Comparison of ENCODE assay signal across 8 mouse cellular contexts in genomic region chr10:97159831-97160575, GRCm38 (mm10).
DNase-seq lines count a peak whose midpoint lies in the region; ATAC-seq and TF ChIP-seq lines count a peak whose summit lies in the region.
"Had no signal": no experiment of that assay in that cellular context is flagged by ENCODE, and none has a peak within 500 bp of the region (broad histone marks: within the 10 kb centered on the region; RNA-seq: fewer than 3 reads in every experiment).

No protein-coding gene starts in this region.

- no peak overlapping the region for H3K27ac ChIP-seq in spleen, adult 2 months (ENCODE audit: insufficient read depth, low read length)
- H3K27ac ChIP-seq in hindbrain, embryonic 16.5 days (ENCODE audit: low read depth, low read length): peak overlapping the region; percentile 14; the same call in 1 of the 2 replicates
- H3K27ac ChIP-seq: stomach, embryonic 15.5 days had no signal

- H3K27me3 ChIP-seq in spleen, adult 2 months (ENCODE audit: control insufficient read depth, insufficient read depth, low read length): no peaks in the 10 kb centered on the region
- H3K27me3 ChIP-seq in hindbrain, embryonic 16.5 days (replicated peaks; ENCODE audit: control insufficient read depth, insufficient read depth, low read length): no peaks in the 10 kb centered on the region
- H3K27me3 ChIP-seq: stomach, embryonic 15.5 days had no signal

- ATAC-seq in hindbrain, embryonic 16.5 days: peak; percentile 67
- ATAC-seq in megakaryocyte, adult 5-6 weeks (ENCODE audit: poor library complexity, severe bottlenecking): peak; percentile 79

- DNase-seq in spleen, adult 2 months (ENCODE audit: low read depth in 1 of 2, low spot score in 2 of 2): peak; percentile 3 to 26
- DNase-seq in spleen, postnatal 4 days (ENCODE audit: low spot score in 2 of 2): no peak
- DNase-seq in ZHBTc4 (ENCODE audit: low read depth, low spot score): peak; percentile 48
- DNase-seq in embryo, embryonic 9.5 days (ENCODE audit: extremely low spot score): peak; percentile 59
- peak; percentile 10 for DNase-seq in thymus, postnatal 25 days

- no peaks in the 10 kb centered on the region for H3K9me3 ChIP-seq in hindbrain, embryonic 16.5 days (ENCODE audit: control insufficient read depth, low read length)
- H3K9me3 ChIP-seq: stomach, embryonic 15.5 days had no signal

- H3K4me3 ChIP-seq in spleen, adult 2 months (ENCODE audit: extremely low read depth, insufficient read depth, insufficient read length): no peak overlapping the region
- no peak overlapping the region for H3K4me3 ChIP-seq in hindbrain, embryonic 16.5 days (ENCODE audit: low read length)
- H3K4me3 ChIP-seq: stomach, embryonic 15.5 days had no signal

- TF ChIP-seq POLR2A in spleen, adult 2 months (IDR thresholded peaks at IDR 0.05; ENCODE audit: low read depth, low read length): no peak

- H3K36me3 ChIP-seq in spleen, adult 2 months (ENCODE audit: control insufficient read depth, insufficient read depth, low read length): no peaks in the 10 kb centered on the region
- no peaks in the 10 kb centered on the region for H3K36me3 ChIP-seq in hindbrain, embryonic 16.5 days (ENCODE audit: control insufficient read depth, insufficient read depth, low read length)
- H3K36me3 ChIP-seq: stomach, embryonic 15.5 days had no signal

- TF ChIP-seq CTCF in spleen, adult 2 months (IDR thresholded peaks at IDR 0.05; ENCODE audit: extremely low read depth, insufficient read depth, insufficient read length, insufficient replicate concordance): no peak

- no peak overlapping the region for H3K4me2 ChIP-seq in hindbrain, embryonic 16.5 days (ENCODE audit: low read length)
- H3K4me2 ChIP-seq: stomach, embryonic 15.5 days had no signal

- no peaks in the 10 kb centered on the region for H3K4me1 ChIP-seq in spleen, adult 2 months (ENCODE audit: control insufficient read depth, insufficient read depth, insufficient read length)
- 0 out of 2 replicates have a peak, but pooled peaks cover 3% of the 10 kb centered on the region for H3K4me1 ChIP-seq in hindbrain, embryonic 16.5 days (ENCODE audit: control insufficient read depth, insufficient read depth, low read depth, low read length)
- H3K4me1 ChIP-seq: stomach, embryonic 15.5 days had no signal

- no peak overlapping the region for H3K9ac ChIP-seq in hindbrain, embryonic 16.5 days (ENCODE audit: low read depth, low read length)
- H3K9ac ChIP-seq: stomach, embryonic 15.5 days had no signal

- WGBS in spleen, adult 2 months: 52% methylated on average over 10 of the region's 10 CpGs
- 51% methylated on average over 10 of the region's 10 CpGs for WGBS in hindbrain, embryonic 16.5 days

Comparison
In these comparisons a context has a peak if more than half of its experiments do, and no peak if none do; other contexts are left out.
1. DNase-seq: peak in spleen, adult 2 months (2 of 2), ZHBTc4 (single experiment), embryo, embryonic 9.5 days (single experiment) and thymus, postnatal 25 days (single experiment); none in spleen, postnatal 4 days (0 of 2).